Mouse (Mus musculus): ENCODE data around the gene Gm9844.

DNA sequence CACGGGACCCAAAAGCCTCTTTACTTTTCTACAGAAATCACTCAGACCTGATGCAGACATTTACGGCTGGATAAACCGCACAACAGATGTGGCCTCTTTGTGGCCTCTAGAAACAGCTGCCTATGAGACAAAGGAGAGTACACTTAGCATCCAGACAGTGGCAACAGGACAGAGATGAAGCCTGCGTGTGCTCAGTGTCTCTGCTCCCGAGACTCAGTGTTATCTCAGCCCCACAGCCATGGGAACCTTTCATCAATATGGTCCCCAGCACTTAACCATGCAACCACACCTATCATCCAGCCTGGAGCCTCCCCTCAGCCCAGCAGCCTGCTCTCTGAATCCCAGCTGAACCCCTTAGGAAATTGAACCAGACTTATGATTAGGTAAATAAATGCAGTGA is 2.8 kb upstream of the Gm9844 start:
- TF ChIP-seq CTCF (IDR thresholded peaks at IDR 0.05; ENCODE audit: borderline replicate concordance, insufficient read depth, low read depth, low read length) (no peak), POLR2A (IDR thresholded peaks at IDR 0.05; ENCODE audit: borderline replicate concordance, insufficient read depth, low read length) (no peak)

Measured in cerebellum, adult 2 months (tissue).